Mouse (Mus musculus): ENCODE data around the gene Edc3. TPM values are rescaled to one million over a fixed set of nuclear protein-coding genes. Genes with fewer than 3 reads are reported as not detected.

Edc3 gene
- total RNA-seq, 1 experiment = 10.2 TPM

- no peak overlapping the region for H3K9ac ChIP-seq (ENCODE audit: insufficient read depth, low read depth, low read length, poor library complexity, severe bottlenecking)
- DNase-seq (ENCODE audit: low read depth, low spot score) = no peak
- peaks cover 6 to 14% of the 10 kb centered on the region in 2 experiments for H3K4me1 ChIP-seq (ENCODE audit: control insufficient read depth in 2 of 2, insufficient read depth in 2 of 2, low read length in 2 of 2, poor library complexity in 1 of 2)
- in situ Hi-C loops (cut with MboI; ENCODE audit: low sequenced_read_pairs in 2 of 2, unreplicated experiment in 2 of 2) = no loop called here
- H3K27ac ChIP-seq (ENCODE audit: insufficient read depth, low read depth, low read length, poor library complexity, severe bottlenecking) = no peak overlapping the region
- peaks cover 26% of the 10 kb centered on the region for H3K36me3 ChIP-seq (ENCODE audit: control insufficient read depth, insufficient read depth, low read length, poor library complexity, severe bottlenecking)
- TF ChIP-seq MAFK (IDR thresholded peaks at IDR 0.05; ENCODE audit: insufficient read depth, low read depth, low read length) (no peak), HCFC1 (IDR thresholded peaks at IDR 0.05; ENCODE audit: borderline replicate concordance, insufficient read depth, low read length) (no peak), ZNF384 (IDR thresholded peaks at IDR 0.05; ENCODE audit: low read depth, low read length) (no peak)
- H3K4me3 ChIP-seq (ENCODE audit: insufficient read depth in 1 of 2, low read depth in 1 of 2, low read length in 2 of 2, poor library complexity in 1 of 2, severe bottlenecking in 1 of 2) = no peak overlapping the region
- no peaks in the 10 kb centered on the region for H3K9me3 ChIP-seq (ENCODE audit: control insufficient read depth, insufficient read depth, low read depth, low read length)
Measured at GRCm38 (mm10) chr9:57800325-57800975, 92.1 kb downstream of the Edc3 start.

Other genes starting within 250 kb of the Edc3 start
- 50.4 and 67.3 TPM in 2 replicates for gene Scamp5, start 240.5 kb upstream of the Edc3 start, total RNA-seq (2012; rRNA removed)
- gene Rpp25, start 204.5 kb upstream of the Edc3 start, total RNA-seq (2012; rRNA removed) = 40.9 and 48.7 TPM in 2 replicates
- 390 TPM in 2 replicates for gene Cox5a, start 187.3 kb upstream of the Edc3 start, total RNA-seq (2012; rRNA removed)
- gene Fam219b, start 171.0 kb upstream of the Edc3 start, total RNA-seq (2012; rRNA removed) = 10.2 and 10.8 TPM in 2 replicates
- gene Mpi, start 155.8 kb upstream of the Edc3 start, total RNA-seq (2012; rRNA removed) = 42.3 and 45.2 TPM in 2 replicates
- gene Scamp2, start 147.6 kb upstream of the Edc3 start, total RNA-seq (2012; rRNA removed) = 51.7 and 79.6 TPM in 2 replicates
- 7.3 and 16.5 TPM in 2 replicates for gene Ulk3, start 119.1 kb upstream of the Edc3 start, total RNA-seq (2012; rRNA removed)
- not detected in 2 replicates for gene Cplx3, start 102.3 kb upstream of the Edc3 start, total RNA-seq (2012; rRNA removed)
- gene Lman1l, start 87.8 kb upstream of the Edc3 start, total RNA-seq (2012; rRNA removed) = 0.22 TPM in 1 of 2 replicates, not detected in the other
- gene Csk, start 54.9 kb upstream of the Edc3 start, total RNA-seq (2012; rRNA removed) = 27.1 and 32.2 TPM in 2 replicates
- 0.67 and 0.69 TPM in 2 replicates for gene Cyp1a2, start 24.8 kb upstream of the Edc3 start, total RNA-seq (2012; rRNA removed)
- gene Cyp1a1, start 20.6 kb upstream of the Edc3 start, total RNA-seq (2012; rRNA removed) = 0.74 and 1.0 TPM in 2 replicates
- gene Clk3, start 57.3 kb downstream of the Edc3 start, total RNA-seq (2012; rRNA removed) = 38.3 and 41.5 TPM in 2 replicates
- gene Arid3b, start 128.3 kb downstream of the Edc3 start, total RNA-seq (2012; rRNA removed) = 20.3 and 23.4 TPM in 2 replicates
- gene Ubl7, start 202.4 kb downstream of the Edc3 start, total RNA-seq (2012; rRNA removed) = 16.4 and 21.2 TPM in 2 replicates
- gene Sema7a, start 231.6 kb downstream of the Edc3 start, total RNA-seq (2012; rRNA removed) = 7.5 and 9.2 TPM in 2 replicates

Data from ES-E14 (cell line).